Mouse (Mus musculus) embryonic facial prominence, embryonic 15.5 days (tissue): Measurements from ENCODE around the gene Cdhr2. TPM values are rescaled to one million over a fixed set of nuclear protein-coding genes. Genes with fewer than 3 reads are reported as not detected.

Experiments
- ATAC-seq: fragments of 200-750 bp; cut with Nextera tagmentation; 2 replicates; pipeline ENCODE4 v1.8.0; 2017; ENCODE audit warnings: low read depth, moderate TSS enrichment; ENCODE audit not compliant: insufficient number of reproducible peaks, low FRiP score, low TSS enrichment
- H3K27ac ChIP-seq: fragments of 300-500 bp; sonication (generic); replicated peaks from 2 replicates; pipeline ENCODE4 v1.5.1; 2015; ENCODE audit warnings: mild to moderate bottlenecking, inconsistent platforms
- H3K27me3 ChIP-seq: fragments of 300-500 bp; sonication (generic); 2 replicates; pipeline ENCODE4 v1.6.1; 2015; ENCODE audit warnings: inconsistent platforms
- H3K36me3 ChIP-seq: fragments of 300-500 bp; sonication (generic); 2 replicates; pipeline ENCODE4 v1.6.1; 2015; ENCODE audit warnings: mild to moderate bottlenecking, inconsistent platforms
- H3K4me1 ChIP-seq: fragments of 300-500 bp; sonication (generic); 2 replicates; pipeline ENCODE4 v1.6.1; 2015; ENCODE audit warnings: inconsistent platforms
- H3K4me2 ChIP-seq: fragments of 300-500 bp; sonication (generic); replicated peaks from 2 replicates; pipeline ENCODE4 v1.6.1; 2015; ENCODE audit warnings: mild to moderate bottlenecking, inconsistent platforms
- H3K4me3 ChIP-seq: fragments of 300-500 bp; sonication (generic); replicated peaks from 2 replicates; pipeline ENCODE4 v1.5.1; 2015; ENCODE audit warnings: mild to moderate bottlenecking, inconsistent platforms
- H3K9ac ChIP-seq: fragments of 300-500 bp; sonication (generic); 2 replicates; pipeline ENCODE4 v1.6.1; 2015; ENCODE audit warnings: inconsistent platforms
- H3K9me3 ChIP-seq: fragments of 300-500 bp; sonication (generic); replicated peaks from 2 replicates; pipeline ENCODE4 v1.6.1; 2016; ENCODE audit warnings: inconsistent platforms
- WGBS: fragments of 180-500 bp; shearing (Covaris S2); methylation state at CpG from one replicate; pipeline ENCODE4 v1.1.7; 2015; 5-methylcytosine and 5-hydroxymethylcytosine counted together
- polyA plus RNA-seq: library from polyadenylated mRNA; unstranded; fragments of >200 nt; fragmentation: Nextera tagmentation; extraction: Ambion mirVana; gene quantifications from 2 replicates; pipeline ENCODE4 v1.2.1, GENCODE M21; 2015

The Cdhr2 gene
- polyA plus RNA-seq, 1 experiment from 2014 or later = not detected

DNA sequence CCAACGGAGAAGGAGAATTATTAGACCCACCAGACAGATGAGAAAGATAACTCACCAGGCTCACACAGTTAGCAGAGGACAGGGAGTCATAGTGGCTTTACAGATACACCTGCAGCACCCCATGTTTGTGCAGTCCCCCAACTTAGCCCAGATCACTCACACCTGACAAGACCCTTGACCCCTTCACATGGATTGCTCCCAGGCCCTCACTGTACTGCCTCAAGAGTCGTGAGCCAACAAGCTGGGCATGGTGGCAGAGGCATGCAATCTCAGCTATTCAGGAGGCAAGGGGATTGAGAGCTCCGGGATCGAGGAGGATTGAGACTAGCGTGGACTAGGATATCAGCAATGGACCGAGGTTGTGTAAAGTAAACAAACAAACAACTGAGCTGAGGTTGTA lies 52.5 kb downstream of the Cdhr2 start:
- Histone ChIP-seq H3K9me3 (no peaks in the 10 kb centered on the region), H3K4me2 (no peak overlapping the region), H3K9ac (no peak overlapping the region), H3K36me3 (no peaks in the 10 kb centered on the region), H3K4me3 (no peak overlapping the region), H3K4me1 (peaks cover 24% of the 10 kb centered on the region), H3K27me3 (peaks cover 46% of the 10 kb centered on the region), H3K27ac (no peak overlapping the region)
- 64% methylated on average over 6 of the region's 6 CpGs for WGBS
- no peak for ATAC-seq

DNA sequence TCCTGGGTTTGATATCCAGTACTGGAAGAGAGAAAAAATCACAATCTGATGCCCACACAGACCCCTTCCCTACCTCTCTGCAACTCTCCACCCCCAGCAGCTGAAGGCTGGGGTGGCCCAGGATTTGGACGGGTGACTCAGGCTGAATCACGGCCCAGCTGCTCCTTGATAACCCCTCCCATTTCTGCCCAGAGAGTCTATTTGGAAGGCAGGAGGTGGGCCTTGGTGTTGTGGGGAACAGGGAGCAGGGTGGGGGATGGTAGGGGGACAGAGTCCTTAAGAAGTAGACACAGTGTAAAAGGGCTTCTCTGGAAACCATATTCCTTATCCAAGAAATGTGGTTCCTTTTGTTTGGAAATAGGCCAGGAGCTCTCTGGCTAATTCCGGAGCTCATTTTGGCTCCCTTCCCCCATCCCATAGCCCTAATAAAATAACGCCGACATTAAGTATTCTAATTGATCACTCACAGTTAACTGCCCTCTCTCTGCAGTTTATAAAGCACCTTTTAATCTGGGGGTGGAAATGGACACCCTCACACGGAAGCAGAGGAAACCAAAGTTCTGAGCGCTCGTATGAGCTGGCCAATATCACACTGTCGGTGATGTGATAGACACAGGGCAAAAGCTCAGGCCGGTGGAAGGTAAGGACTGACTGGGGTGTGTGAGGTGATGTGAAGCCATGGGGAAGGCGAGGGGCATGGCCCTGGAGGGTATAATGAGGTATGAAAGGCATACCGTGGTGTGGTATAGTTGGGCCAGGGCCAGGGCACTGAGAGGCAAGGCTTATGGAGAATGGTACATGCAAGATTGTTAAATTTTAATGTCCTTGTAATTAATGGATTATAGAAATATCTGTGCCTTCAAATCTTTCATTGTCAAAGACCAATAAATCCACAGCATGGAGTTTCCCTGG lies 53.2 kb downstream of the Cdhr2 start:
- Histone ChIP-seq H3K27ac (no peak overlapping the region), H3K9me3 (no peaks in the 10 kb centered on the region), H3K4me1 (peaks cover 23% of the 10 kb centered on the region), H3K27me3 (peaks cover 46% of the 10 kb centered on the region), H3K4me3 (no peak overlapping the region), H3K9ac (no peak overlapping the region), H3K4me2 (no peak overlapping the region), H3K36me3 (no peaks in the 10 kb centered on the region)
- 45% methylated on average over 12 of the region's 12 CpGs for WGBS
- ATAC-seq = no peak

DNA sequence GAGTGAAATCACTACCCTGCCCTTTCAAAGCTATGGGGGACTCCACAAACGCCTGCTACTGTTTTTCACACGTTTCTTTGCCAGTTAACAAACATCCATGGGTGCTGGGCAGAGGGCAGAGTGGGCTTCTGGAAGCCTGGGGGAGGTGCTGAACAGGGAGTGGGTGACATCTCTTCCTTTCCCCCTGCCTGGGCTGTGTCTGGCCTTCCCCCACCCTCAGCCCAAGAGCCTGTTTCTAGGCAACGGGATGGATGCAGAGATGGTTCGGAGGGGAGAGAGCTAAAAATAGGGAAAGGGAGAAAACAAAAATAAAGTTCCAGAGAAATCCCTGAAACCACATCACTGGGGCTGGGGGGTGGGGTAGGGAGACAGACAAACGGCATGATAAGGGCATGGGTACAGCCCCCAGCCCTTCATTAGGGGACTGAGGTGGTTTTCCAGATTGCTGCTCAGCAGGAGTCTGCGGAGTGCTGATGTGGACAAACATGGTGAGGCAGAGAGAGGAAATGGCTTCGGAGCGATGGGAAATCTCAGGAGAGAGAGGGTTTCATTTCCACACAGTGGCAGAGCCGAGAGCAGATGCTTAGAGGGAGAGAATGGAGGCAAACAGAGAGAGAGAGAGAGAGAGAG lies 54.1 kb downstream of the Cdhr2 start:
- peaks cover 20% of the 10 kb centered on the region for H3K4me1 ChIP-seq
- H3K9ac ChIP-seq = no peak overlapping the region
- H3K9me3 ChIP-seq = no peaks in the 10 kb centered on the region
- 28% methylated on average over 9 of the region's 9 CpGs for whole genome bisulfite sequencing
- no peaks in the 10 kb centered on the region for H3K36me3 ChIP-seq
- peaks cover 46% of the 10 kb centered on the region for H3K27me3 ChIP-seq
- H3K4me3 ChIP-seq = no peak overlapping the region
- no peak overlapping the region for H3K27ac ChIP-seq
- no peak overlapping the region for H3K4me2 ChIP-seq
- no peak for ATAC-seq

DNA sequence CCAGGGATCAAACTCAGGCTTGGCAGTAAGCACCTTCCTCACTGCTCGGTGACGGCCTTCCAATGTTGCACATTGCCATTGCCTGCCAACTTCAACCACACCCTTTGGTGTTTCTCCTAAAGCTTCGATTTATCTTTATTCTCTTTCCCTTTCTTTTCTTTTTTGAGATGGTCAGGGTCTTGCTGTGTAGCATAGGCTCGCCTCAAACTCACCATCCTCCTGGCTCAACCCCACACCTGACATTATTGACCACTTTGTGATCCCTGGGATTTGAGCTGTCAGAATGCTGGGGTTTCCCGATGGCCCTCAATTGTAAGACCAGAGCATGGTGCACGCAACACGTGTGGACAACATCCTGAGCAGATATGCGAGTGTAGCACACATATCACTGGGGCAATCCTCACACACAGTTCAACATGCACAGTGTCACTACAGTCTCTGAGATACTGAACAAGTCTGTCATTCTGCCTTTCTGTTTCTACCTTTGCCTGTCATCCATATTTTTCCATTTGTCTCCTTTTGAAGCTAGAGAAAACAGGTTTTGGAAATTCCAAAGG lies 55.0 kb downstream of the Cdhr2 start:
- no peak overlapping the region for H3K9ac ChIP-seq
- ATAC-seq = no peak
- no peak overlapping the region for H3K27ac ChIP-seq
- no peaks in the 10 kb centered on the region for H3K9me3 ChIP-seq
- no peak overlapping the region for H3K4me2 ChIP-seq
- WGBS = 84% methylated on average over 8 of the region's 8 CpGs
- no peak overlapping the region for H3K4me3 ChIP-seq
- peaks cover 46% of the 10 kb centered on the region for H3K27me3 ChIP-seq
- peaks cover 20% of the 10 kb centered on the region for H3K4me1 ChIP-seq
- no peaks in the 10 kb centered on the region for H3K36me3 ChIP-seq

DNA sequence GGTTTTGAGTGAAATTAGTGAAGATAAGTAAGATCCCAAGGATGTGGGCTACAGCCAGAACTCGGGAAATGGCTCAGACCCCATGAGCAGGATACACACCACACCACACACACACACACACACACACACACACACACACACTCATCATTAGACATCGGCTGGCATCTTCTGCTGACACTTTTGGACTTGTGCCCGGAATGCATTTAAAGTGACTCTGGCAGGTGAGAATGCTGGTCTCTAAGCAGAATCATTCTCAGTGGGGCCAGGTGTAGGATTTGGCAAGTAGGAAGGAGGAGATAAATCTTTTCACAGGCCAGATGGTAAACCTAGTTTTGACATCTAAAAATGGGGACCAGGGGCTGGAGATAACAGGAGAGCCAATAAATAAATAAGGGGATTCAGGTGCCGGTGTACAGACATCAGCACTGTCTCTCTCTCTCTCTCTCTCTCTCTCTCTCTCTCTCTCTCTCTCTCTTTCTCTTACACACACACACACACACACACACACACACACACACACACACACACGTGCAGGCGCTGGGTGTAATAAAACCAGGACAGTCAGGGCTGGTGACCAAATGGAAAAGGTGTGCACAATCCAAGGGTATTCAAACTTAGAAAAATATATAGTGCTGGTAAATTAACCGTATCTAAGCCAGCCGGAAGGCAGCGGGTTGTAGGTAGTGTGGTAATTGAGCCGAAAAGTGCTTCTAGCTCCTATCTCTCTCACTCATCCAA lies 56.0 kb downstream of the Cdhr2 start:
- ATAC-seq = no peak
- 38% methylated on average over 10 of the region's 10 CpGs for WGBS
- H3K27me3 ChIP-seq = peaks cover 52% of the 10 kb centered on the region
- H3K4me3 ChIP-seq = no peak overlapping the region; the same call in 1 of the 2 replicates
- no peaks in the 10 kb centered on the region for H3K9me3 ChIP-seq
- H3K36me3 ChIP-seq = no peaks in the 10 kb centered on the region
- peaks cover 20% of the 10 kb centered on the region for H3K4me1 ChIP-seq
- no peak overlapping the region for H3K27ac ChIP-seq
- H3K4me2 ChIP-seq = peak overlapping the region; percentile 59
- no peak overlapping the region for H3K9ac ChIP-seq

DNA sequence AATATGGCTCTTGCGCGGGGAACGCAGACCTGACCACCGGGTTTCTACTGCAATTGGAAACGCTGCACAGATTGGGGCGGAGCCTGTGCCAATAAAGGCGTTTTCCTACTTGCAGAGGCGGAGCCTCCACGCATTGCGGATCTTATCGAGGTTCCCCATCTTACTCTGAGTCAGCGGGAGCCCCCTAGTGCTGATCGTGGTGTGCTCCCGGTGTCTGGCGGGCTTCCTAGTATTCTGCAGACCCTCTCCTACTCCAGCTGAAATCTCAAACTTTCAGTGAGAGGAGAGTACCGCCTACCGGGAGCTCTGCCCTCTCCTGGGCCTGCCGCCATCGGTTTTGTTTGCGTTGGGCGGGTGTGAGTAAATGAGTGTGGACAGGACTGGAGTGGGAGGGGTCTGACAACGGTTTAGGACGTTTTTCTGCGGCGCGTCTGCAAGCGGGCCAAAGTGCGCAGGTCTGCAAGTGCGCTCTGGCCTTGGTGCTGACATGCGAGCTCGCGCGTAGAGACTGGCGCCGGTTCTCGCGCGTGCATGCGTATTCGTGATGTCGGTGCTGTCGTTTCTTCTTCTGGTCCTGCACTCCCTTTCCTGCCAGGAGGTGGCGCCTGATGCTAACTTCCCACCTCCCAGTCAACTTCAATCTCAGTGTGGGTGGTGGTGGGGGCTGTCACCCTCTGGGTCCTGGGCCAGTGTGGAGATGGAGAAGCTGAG lies 56.9 kb downstream of the Cdhr2 start:
- under 1% methylated on average over 43 of the region's 43 CpGs for WGBS
- Histone ChIP-seq H3K36me3 (no peaks in the 10 kb centered on the region), H3K9me3 (no peaks in the 10 kb centered on the region), H3K4me2 (peak overlapping the region; percentile 59), H3K4me1 (peaks cover 20% of the 10 kb centered on the region), H3K27ac (no peak overlapping the region), H3K27me3 (peaks cover 57% of the 10 kb centered on the region), H3K4me3 (peak overlapping the region; percentile 40), H3K9ac (no peak overlapping the region)
- ATAC-seq = peak; percentile 78

DNA sequence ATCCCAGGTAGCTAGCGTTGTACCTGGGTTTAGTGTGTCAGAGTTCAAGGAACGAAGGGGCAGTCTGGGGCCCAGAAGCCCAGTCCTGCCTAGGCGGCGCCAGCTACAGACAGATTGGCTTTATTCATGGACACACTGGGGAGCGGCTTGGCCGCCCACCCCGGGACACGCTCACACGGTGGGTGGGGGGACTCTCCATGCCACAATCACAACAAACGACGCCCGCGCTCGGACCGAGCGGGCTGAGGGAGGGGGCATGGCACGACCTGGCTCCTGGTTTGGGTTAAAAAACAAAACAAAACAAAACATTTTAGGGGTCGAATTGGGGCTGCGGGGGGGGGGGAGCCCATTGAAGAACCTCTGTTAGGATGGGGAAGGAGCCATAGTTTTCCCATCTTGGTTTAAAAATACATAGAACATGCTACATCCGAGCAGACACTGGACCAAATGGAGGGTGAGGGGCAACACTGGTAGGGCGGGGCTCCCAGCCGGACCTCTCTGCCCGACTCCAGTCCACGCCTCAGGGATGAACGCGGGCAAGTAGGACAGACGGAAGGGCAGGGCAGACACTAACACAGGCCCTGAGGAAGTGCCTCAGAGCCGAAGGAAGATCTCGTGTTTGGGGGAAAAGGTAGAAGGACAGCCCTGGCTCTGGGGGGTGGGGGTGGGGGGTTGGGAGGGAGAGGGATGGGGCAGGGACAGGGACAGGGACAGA lies 57.7 kb downstream of the Cdhr2 start:
- ATAC-seq = peak; percentile 31
- H3K36me3 ChIP-seq = no peaks in the 10 kb centered on the region
- H3K27ac ChIP-seq = no peak overlapping the region
- no peaks in the 10 kb centered on the region for H3K9me3 ChIP-seq
- H3K4me2 ChIP-seq = peak overlapping the region; percentile 59
- H3K9ac ChIP-seq = no peak overlapping the region
- 2% methylated on average over 29 of the region's 29 CpGs for WGBS
- peak overlapping the region; percentile 40 for H3K4me3 ChIP-seq
- H3K27me3 ChIP-seq = peaks cover 63% of the 10 kb centered on the region
- H3K4me1 ChIP-seq = peaks cover 20% of the 10 kb centered on the region

DNA sequence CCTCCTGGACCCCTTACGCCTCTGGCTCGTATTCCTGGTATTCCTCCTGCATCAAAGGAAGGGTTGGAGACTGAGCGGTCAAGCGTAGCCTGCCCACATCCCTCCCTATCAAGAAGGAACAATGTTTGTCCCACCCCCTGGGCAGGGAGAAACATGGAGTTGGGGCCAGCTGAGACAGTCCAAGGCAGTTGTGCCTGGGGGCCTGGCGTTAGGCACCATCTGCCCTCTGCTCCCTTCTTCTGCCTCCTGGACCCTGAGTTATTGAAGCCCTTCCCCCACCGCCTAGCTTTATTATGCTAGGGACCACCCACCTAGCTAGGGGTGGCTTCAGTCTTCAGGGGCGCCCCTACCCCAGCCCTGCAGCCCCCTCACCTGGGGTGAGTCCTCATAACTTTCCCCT lies 58.2 kb downstream of the Cdhr2 start:
- no peak for ATAC-seq
- no peak overlapping the region for H3K27ac ChIP-seq
- peaks cover 69% of the 10 kb centered on the region for H3K27me3 ChIP-seq
- H3K9me3 ChIP-seq = no peaks in the 10 kb centered on the region
- no peaks in the 10 kb centered on the region for H3K36me3 ChIP-seq
- H3K4me3 ChIP-seq = no peak overlapping the region
- no peak overlapping the region for H3K9ac ChIP-seq
- H3K4me1 ChIP-seq = peaks cover 20% of the 10 kb centered on the region
- 11% methylated on average over 7 of the region's 7 CpGs for WGBS
- H3K4me2 ChIP-seq = no peak overlapping the region

DNA sequence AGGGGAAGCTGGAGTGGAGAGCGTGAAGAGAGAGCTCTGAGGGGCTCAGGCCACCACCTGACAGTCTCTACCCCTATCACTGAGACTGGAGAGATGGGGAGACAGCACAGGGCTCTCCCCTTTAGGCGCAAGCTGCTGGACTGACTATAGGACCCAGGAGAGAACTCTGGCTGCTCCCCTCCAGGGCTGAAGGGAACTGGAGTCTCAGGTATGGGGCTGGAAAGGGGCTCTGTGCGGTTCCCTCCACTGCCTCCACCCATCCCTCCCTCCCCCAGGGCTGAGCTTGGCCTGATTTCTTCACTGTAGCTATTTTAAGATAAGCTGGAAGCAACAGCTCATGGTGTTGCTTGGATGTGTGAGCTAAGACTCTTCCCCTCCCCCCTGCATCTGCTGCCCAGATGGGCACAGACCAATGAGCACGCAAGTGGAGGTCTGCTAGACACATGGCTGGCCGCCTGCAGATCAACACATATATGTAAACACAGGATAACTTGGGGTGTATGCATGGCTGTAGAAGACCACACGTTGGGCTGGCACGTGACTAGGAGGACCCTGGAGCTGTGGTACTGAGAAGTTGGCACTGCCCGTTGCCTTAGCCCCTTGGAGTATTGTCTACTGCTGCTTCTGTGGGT lies 59.0 kb downstream of the Cdhr2 start:
- H3K9ac ChIP-seq = no peak overlapping the region
- H3K27ac ChIP-seq = no peak overlapping the region
- H3K4me3 ChIP-seq = no peak overlapping the region
- no peak overlapping the region for H3K4me2 ChIP-seq
- no peaks in the 10 kb centered on the region for H3K36me3 ChIP-seq
- WGBS = 43% methylated on average over 8 of the region's 8 CpGs
- ATAC-seq = no peak
- peaks cover 72% of the 10 kb centered on the region for H3K27me3 ChIP-seq
- H3K4me1 ChIP-seq = peaks cover 20% of the 10 kb centered on the region
- H3K9me3 ChIP-seq = no peaks in the 10 kb centered on the region

DNA sequence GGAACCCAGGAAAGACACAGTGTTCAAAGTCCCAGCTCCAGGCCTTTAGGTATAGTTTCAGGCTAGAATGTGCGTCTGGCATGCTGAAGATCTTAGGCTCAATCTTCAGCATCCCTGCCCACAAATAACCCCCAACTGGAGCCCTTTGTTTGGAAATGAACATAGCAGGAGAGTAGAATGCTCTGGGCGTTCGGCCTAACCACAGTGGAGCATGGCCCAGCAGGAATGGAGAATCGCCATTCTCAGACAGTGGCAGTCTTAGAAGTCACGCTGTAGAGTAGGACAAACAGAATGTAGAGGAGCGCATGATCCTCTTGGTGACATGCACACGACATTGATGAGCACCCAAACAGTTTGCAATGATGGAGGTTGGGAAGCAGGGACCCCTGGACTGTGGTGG lies 59.6 kb downstream of the Cdhr2 start:
- Histone ChIP-seq H3K4me3 (no peak overlapping the region), H3K9me3 (no peaks in the 10 kb centered on the region), H3K27me3 (peaks cover 76% of the 10 kb centered on the region), H3K4me1 (peaks cover 24% of the 10 kb centered on the region), H3K9ac (no peak overlapping the region), H3K27ac (no peak overlapping the region), H3K36me3 (no peaks in the 10 kb centered on the region), H3K4me2 (no peak overlapping the region)
- ATAC-seq = no peak
- WGBS = 70% methylated on average over 7 of the region's 7 CpGs
